Mouse (Mus musculus): Measurements from ENCODE around the gene Myo16. TPM values are rescaled to one million over a fixed set of nuclear protein-coding genes. Genes with fewer than 3 reads are reported as not detected.
A peak's percentile ranks its signal among the peaks of the same experiment; 100 is the strongest.

The Myo16 gene
- total RNA-seq, 2 experiments from 2014 or later: 7.4 to 9.1 TPM

DNA sequence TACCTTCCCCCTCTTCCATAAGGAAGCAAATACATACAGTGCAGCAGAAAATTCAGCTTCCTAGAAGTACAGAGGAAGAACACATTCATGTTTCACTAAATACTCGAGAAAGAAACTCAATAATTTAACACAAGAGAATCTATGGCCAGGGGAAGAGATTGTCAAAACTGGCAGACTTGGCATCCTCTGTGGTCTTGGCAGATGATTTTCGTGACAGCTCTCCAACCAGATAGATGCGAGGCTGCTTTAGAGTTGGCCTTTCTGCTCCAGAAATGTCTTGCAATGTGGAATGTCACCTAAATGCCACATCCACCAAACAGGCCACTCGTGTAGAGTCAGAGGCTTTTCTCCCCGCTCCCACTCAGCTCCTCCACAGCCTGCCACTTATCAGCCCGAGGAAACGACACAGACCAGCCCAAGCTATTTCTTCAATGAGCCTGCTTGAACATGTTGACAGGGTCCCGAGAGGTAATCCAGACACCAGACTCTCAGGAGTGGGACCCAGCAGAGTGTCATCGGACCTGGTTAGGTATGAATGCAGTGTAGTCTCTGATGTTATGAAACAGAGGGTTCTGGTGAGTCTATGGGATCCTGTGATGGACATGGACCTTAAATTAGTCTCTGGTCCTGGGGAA is 486.6 kb downstream of the Myo16 start:
- DNase-seq (ENCODE audit: low spot score): no peak
- intact Hi-C loops (cut with DNase I): loop anchor here (5.0 to 10.0 kb wide), 2 partner anchors 53 to 175 kb away; no protein-coding TSS in a partner anchor

DNA sequence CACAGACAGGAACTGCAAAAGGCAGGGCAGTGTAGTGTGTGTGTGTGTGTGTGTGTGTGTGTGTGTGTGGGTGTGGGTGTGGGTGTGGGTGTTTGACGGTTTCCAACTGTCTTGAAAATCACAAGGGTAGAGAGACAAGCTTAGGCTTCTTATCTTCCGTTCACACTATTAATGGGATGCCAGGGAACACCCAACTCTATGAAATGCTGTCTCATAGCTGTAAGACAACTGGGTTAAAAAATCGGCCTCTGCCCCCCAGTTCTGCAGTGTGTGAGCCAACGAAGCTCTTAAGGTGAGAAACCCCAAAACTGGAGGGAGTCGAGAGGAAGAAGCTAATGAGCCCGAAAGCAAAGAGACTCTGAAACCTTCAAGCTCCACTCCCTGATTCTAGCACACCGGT is 487.1 kb downstream of the Myo16 start:
- DNase-seq (ENCODE audit: low spot score): no peak
- intact Hi-C loops (cut with DNase I): loop anchor here (5.0 to 10.0 kb wide), 2 partner anchors 54 to 174 kb away; no protein-coding TSS in a partner anchor

DNA sequence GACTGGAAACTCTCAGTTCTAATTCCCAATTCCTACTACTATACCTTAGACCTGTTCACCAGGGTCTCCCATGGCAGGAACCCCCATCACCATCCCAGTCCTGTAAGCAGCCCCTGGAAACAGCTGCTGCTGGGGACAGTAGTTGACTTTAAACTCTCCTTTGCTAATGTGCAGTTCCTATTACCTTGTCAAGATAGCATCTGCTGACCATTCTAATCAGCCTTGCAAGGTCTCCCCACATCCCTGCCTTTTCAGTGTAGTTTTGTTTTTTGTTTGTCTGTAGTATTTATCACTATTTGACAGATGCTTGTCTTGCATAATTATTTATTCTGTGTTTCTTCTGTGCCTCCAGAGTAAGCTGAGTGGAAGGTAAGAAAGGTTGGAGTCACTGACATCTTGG is 487.6 kb downstream of the Myo16 start:
- no peak for DNase-seq (ENCODE audit: low spot score)
- intact Hi-C loops (cut with DNase I): loop anchor here (5.0 to 10.0 kb wide), 2 partner anchors 54 to 173 kb away; no protein-coding TSS in a partner anchor

DNA sequence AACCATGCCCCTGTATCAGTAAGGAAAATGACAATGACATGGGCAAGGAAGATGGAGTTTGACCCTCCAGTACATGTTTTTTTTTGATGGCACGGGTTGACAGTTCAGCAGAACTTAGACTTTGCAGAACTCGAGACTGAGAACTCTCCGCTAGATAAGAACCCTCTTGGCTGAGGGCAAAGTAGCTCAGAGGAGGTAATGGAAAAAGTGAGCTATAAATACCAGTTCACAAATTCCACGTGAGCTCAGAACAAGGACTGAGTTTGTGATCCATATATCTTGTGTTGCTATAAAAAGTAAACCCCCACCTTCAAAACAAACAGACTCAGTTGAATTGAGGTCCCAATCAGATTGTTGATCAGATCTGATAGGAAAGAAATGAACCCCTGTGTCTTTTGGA is 489.5 kb downstream of the Myo16 start:
- no peak for DNase-seq (ENCODE audit: low spot score)
- intact Hi-C loops (cut with DNase I): loop anchor here (5.0 to 10.0 kb wide), 2 partner anchors 56 to 172 kb away; no protein-coding TSS in a partner anchor

DNA sequence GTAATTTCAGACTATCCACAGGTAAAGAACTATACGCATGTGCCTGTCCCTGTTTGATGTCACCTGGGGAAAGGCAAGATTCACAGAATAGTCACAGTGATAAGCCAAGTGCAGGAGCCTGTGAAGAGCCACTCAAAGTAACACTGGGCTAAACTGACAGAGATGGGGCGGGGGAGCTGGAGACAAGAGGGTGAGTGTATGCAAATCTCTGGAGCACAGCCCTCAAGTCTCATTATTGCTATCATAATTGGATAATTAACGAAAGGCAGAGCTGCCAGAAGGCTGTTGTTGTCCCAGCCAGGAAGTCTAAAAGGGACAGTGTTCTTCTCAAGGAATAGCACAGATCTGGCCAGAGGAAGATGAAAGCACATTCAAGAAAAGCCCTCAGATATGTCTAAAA is 490.8 kb downstream of the Myo16 start:
- intact Hi-C loops (cut with DNase I): loop anchor here (5.0 to 10.0 kb wide), 2 partner anchors 57 to 170 kb away; no protein-coding TSS in a partner anchor
- DNase-seq (ENCODE audit: low spot score): no peak

DNA sequence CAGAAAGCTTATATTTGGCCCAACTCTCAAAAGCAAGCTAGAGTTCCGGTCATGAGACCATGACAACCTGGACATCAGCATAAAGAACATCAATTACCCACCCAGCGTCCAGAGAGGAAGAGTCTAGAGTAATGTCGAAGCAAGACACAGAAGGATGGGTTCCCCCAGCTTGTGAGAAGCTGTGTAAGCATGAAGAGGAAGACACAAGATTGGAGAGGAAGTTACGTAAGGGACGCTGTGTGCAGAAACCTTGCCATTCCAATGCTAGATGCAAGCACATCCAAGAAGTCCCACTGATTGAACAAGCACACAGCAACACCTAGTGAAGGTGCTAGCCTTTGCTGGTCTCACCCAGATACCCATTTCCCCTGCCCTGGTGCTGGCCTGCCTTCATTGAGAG is 492.0 kb downstream of the Myo16 start:
- DNase-seq (ENCODE audit: low spot score): no peak
- intact Hi-C loops (cut with DNase I): loop anchor here (10.0 kb wide), 1 partner anchor 169 kb away; no protein-coding TSS in a partner anchor

DNA sequence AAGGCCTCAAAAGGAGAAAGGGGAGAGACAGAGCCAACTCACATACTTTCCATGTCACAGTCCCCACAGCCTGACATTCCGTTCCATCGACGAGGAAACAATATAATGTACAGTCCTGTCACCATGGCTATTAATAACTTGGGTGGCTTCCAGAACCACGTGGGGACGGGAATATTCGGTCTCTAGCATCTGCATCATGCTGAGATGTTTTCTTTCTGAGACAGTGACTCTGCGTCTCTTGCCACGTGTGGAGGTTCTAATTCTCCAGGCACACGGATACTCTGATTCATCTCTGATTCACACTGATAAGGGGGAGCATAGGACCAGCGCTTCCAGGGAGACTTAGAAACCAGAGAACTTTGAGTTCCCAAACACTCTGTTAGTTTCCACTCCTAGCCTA is 492.8 kb downstream of the Myo16 start:
- intact Hi-C loops (cut with DNase I): loop anchor here (10.0 kb wide), 1 partner anchor 168 kb away; no protein-coding TSS in a partner anchor
- no peak for DNase-seq (ENCODE audit: low spot score)

DNA sequence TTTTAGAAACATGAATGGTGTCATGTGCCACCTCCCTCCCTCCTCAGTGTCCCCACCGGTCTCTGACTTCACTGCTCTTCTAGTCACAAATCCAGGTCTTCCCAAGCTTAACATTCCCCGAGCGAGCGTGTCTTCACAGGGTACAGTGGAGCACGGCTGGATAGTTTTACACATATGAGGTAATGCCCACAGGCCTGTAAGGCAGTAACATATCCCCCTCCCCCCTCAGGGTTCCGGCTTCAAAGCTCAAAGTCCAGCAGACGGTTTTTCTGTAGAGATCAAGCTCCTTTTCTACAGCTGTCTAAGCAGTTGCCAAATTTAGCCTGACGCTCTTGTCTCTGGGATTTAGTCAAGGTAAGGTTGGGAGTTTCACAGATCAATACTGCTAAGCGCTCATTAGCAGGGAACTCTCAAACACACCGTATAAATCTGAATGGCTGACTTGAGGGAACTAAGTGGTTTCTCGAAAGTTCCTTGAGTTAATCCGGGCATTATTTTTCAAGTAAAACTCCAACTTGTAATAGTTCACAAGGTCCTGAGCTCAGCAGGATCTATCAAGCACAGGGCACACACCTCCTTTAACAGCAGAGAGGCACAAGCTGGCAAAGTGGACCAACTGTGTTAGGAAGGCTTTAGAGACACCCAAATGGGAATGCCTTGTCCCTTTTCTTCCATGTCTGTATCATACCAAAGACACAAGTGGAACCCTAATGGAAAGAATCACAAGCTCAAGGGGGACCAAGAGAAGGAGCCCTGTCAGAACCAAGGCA is 498.0 kb downstream of the Myo16 start:
- no peak for DNase-seq (ENCODE audit: low spot score)
- intact Hi-C loops (cut with DNase I): no loop called here

DNA sequence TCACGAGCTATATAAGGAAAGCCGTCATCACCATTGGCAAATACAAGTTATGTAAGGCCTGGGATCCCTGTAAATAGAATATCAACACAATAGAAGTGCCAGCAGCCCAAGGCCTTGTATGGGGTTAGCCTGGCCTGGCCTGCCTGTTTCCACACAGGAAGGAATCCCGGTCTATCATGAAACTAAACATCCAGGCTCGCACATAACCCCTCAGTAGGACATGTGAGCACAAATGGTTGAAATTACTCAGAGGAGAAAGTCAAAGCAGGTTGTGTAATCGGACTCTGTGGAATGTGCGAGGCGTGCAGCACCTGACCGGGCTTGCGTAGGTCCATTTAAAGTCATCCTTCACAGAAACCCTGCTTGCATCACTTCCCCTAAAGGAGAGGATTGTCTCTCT is 499.6 kb downstream of the Myo16 start:
- peak; percentile 46 for DNase-seq (ENCODE audit: low spot score)
- intact Hi-C loops (cut with DNase I): no loop called here

DNA sequence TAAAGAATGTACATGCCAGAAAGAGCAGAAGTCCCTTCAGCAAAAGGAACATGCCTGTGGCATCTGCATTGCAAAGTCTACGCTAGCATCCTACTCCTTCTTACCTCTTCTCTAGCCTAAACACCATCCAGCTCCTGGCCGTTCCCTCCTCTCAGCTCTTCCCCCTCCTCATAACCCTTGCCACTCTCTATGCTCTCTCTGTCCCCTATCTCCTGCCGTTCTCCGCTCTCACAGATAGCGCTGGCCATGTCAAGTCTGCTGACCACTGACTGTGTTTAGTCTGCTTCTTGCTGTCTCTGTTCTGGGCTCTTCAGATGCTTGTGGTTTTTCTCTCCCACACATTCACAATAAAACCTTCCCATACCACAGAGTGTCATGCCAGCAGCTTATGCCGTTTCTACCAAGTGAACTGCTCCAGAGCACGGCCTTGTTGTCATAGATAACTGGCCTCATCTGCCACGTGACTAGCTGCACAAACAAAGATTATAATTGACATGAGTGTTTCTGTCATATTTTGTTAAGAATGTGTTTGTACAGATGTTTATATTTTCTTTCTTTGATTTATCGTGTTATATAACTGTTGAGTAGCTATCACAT is 501.3 kb downstream of the Myo16 start:
- DNase-seq (ENCODE audit: low spot score): no peak
- intact Hi-C loops (cut with DNase I): no loop called here

DNA sequence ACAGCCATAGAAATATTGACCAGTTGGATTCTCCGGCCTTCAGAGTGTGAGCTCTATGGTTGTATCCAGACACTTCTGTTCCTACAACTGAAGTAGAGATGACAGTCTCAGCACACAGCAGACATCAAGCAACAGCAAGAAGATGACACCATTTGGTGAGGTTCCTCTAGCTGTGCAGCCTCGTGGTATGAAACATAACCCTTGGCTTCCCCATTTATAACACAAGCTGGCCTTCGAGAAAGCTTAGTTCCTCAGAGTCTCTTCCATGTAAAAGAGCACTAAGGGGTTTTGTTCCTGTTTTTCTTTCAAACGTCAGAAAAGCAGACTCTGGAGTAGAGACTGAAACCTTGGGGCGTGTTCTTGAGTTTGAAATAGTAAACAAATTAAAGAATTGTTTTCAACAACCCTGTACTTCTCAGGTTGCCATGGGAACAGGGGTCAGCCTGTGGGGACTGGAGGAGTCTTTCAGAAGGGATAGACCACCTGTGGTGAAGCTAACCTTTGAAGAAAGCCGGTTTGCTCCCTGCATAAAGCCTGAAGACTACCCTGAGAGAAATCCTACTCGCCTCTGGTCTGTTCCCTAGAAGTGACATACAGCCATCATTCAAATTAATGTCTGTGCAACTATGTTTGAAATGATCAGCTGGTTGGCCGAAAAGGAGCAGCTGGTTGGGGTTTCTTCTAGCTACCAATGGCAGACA is 510.2 kb downstream of the Myo16 start:
- DNase-seq (ENCODE audit: low spot score): no peak
- intact Hi-C loops (cut with DNase I): no loop called here

DNA sequence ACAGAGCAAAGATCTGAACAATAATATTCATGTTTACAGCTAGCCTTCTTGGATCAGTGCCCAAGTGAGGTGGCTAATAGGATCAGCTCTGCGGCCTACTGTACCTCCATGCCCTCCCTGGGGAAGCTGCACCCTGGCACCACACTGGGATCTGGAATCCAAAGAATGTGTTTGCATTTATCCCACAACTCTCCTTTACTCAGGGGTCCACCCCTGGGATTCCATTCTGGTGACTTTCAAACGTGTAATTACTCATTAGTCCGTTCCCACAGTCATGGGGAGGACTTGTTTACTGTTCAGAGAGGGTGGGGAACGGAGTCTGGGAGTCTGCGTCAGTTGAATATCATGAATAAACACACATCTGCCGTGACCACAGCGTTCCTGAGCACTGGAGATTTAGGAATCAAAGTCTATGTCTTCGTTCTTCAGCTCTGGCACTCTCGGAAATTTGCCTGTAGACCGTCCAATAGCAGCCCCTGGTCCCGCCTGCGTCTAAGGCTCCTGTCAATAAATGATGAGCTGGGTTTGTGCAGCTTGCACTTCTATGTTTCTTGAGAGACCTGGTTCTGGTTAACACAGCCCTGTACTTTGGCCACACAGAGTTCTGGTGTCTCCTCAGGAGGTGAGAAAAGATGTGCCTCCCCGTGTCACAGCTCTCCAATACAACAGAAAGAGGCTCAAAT is 511.3 kb downstream of the Myo16 start:
- intact Hi-C loops (cut with DNase I): no loop called here
- DNase-seq (ENCODE audit: low spot score): no peak

DNA sequence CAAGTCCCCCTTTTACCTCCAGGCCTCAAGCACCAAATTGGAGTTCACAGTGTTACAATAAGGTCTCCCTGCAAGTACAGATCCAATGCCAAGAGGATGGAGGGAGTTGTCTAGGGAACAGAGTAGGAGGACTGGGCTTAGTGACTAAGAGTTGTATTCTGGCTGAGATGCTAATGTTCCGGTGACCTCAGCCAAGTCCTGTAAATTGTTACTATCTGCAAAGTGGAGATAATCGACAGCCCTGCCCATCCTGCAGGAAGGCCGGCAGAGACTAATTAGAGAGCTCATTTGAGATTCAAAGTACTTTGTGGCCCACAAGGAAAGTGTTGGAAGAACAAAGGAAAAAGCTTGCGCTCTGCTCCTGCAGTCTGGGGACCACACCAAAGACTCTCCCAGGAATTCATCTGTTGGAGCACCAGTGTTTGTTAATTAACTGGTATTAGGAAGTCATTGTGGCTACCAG is 512.1 kb downstream of the Myo16 start:
- intact Hi-C loops (cut with DNase I): no loop called here
- no peak for DNase-seq (ENCODE audit: low spot score)

DNA sequence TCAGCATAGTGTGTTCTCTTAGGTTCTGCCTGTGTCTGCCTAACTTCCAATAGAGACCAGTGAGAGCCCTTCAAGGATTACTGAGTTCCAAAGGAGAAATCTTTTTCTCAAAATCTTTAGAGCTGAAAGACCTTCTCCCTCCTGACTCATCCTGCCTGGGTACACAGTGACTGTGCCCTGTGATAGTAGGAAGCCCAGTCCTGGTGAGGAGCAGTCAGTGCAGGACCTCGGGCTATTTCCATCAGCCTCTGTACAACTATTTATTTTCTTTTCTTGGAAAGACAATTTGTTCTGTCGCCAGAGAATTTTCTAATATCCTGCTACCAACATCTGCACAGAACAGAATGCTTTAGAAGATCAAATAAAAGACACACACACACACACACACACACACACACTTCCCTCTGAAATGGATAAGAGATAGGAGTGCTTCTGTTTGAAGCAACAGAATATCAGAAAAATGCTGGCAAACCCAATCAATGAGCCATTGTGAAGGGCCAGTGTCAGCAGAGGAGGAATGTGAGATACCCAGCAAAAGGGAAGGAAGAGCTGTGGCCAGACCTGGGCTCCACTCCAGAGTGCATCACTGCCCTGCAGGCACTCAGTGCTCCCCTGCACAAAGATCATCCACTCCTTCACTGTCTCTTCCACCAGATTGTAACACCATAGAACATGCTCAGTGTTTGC is 518.3 kb downstream of the Myo16 start:
- intact Hi-C loops (cut with DNase I): no loop called here
- no peak for DNase-seq (ENCODE audit: low spot score)

DNA sequence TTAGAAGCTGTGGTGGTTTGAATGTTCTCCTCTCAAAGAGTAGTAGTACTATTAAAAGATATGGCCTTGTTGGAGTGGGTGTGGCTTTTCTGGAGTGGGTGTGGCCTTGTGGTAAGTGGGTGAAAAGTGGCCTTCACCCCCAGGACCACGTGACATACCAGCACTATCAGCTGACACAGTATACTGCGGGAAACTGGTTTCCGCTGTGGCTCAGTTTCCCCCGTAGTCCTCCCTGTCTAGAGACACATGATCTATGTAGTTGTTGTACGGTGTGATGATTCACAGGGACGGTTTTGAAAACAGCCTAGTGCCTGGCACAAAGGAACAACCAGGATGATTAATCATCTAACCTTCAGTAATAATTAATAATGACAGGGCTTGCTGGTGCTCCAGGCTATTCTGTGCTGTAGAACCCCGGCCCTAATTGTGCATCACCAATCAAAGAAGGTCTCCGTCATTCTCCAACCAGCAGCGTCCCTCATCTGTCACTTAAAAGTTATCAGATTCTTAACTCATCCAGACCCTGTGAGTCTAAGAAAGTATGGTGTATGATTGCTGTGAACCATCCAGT is 524.2 kb downstream of the Myo16 start:
- no peak for DNase-seq (ENCODE audit: low spot score)
- intact Hi-C loops (cut with DNase I): no loop called here

DNA sequence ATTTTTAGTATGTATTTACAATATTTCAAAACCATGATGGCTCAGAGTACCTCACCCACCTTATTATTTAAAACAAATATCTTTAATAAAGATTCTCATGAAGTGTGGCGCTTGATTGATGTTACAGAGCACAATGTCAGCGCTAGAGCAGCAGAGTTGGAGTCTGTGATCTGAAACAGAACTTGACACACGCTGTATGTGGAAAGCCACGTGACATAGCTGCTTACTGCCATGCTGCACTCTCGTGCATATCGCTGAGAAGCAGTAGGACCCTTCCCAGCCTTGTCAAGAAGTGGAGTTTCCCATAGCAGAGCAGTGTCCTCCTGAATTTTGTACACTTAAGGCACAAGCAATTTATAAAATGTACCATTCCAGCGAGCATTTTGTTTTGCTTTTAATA is 528.2 kb downstream of the Myo16 start:
- intact Hi-C loops (cut with DNase I): no loop called here
- DNase-seq (ENCODE audit: low spot score): no peak

DNA sequence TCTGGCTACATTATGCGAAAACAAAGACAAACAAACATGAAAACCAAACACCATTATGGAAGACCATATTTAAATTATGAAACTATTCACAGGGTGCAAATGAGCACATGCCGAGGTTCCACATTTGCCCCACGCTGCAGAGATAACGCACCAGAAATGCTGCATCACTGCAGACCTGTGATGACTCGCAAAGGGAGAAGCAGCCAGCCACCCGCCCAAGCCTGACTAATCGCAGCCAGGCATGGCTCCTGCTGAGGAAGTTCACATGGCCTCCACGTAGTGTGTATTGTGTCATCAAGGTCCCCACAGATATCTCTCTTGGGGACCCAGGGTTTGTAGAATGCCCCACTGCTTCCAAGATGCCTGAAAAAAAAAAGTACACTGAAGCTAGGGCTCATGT is 529.4 kb downstream of the Myo16 start:
- no peak for DNase-seq (ENCODE audit: low spot score)

More for the DNA sequence above, 529.4 kb downstream of the Myo16 start:
- intact Hi-C loops (cut with DNase I): no loop called here

Measured in heart, postnatal 25 days (tissue).